Mouse (Mus musculus) forebrain, embryonic 15.5 days (tissue): ENCODE measurements around the gene Rnf26. TPM values are rescaled to one million over a fixed set of nuclear protein-coding genes. Genes with fewer than 3 reads are reported as not detected.

Experiments used
- ATAC-seq: fragments of 200-750 bp; cut with Nextera tagmentation; replicated peaks from 2 replicates; pipeline ENCODE4 v1.8.0; 2017; ENCODE audit warnings: mild to moderate bottlenecking, moderate TSS enrichment, moderate library complexity
- H3K27ac ChIP-seq: fragments of 300-500 bp; sonication (generic); replicated peaks from 2 replicates; pipeline ENCODE4 v1.5.1; 2015; ENCODE audit warnings: mild to moderate bottlenecking, inconsistent platforms
- H3K27me3 ChIP-seq: fragments of 300-500 bp; sonication (generic); 2 replicates; pipeline ENCODE4 v1.6.1; 2015; ENCODE audit warnings: inconsistent platforms
- H3K36me3 ChIP-seq: fragments of 300-500 bp; sonication (generic); 2 replicates; pipeline ENCODE4 v1.6.1; 2015; ENCODE audit warnings: mild to moderate bottlenecking, inconsistent platforms
- H3K4me1 ChIP-seq: fragments of 300-500 bp; sonication (generic); 2 replicates; pipeline ENCODE4 v1.6.1; 2015; ENCODE audit warnings: inconsistent platforms
- H3K4me2 ChIP-seq: fragments of 300-500 bp; sonication (generic); replicated peaks from 2 replicates; pipeline ENCODE4 v1.6.1; 2015; ENCODE audit warnings: mild to moderate bottlenecking, inconsistent platforms
- H3K4me3 ChIP-seq: fragments of 300-500 bp; sonication (generic); 2 replicates; pipeline ENCODE4 v1.5.1; 2015; ENCODE audit warnings: mild to moderate bottlenecking, inconsistent platforms
- H3K9ac ChIP-seq: fragments of 300-500 bp; sonication (generic); replicated peaks from 2 replicates; pipeline ENCODE4 v1.6.1; 2015; ENCODE audit warnings: mild to moderate bottlenecking, inconsistent platforms
- H3K9me3 ChIP-seq: fragments of 300-500 bp; sonication (generic); 2 replicates; pipeline ENCODE4 v1.6.1; 2016; ENCODE audit warnings: inconsistent platforms
- WGBS: fragments of 180-500 bp; shearing (Covaris S2); methylation state at CpG from one replicate; pipeline ENCODE4 v1.1.7; 2015; ENCODE audit warnings: mixed read lengths; 5-methylcytosine and 5-hydroxymethylcytosine counted together
- polyA plus RNA-seq: library from polyadenylated mRNA; unstranded; fragments of >200 nt; fragmentation: Nextera tagmentation; extraction: Ambion mirVana; gene quantifications from 2 replicates; pipeline ENCODE4 v1.2.1, GENCODE M21; 2015

Rnf26 gene
- polyA plus RNA-seq, 1 experiment from 2014 or later, result 40.1 TPM

DNA sequence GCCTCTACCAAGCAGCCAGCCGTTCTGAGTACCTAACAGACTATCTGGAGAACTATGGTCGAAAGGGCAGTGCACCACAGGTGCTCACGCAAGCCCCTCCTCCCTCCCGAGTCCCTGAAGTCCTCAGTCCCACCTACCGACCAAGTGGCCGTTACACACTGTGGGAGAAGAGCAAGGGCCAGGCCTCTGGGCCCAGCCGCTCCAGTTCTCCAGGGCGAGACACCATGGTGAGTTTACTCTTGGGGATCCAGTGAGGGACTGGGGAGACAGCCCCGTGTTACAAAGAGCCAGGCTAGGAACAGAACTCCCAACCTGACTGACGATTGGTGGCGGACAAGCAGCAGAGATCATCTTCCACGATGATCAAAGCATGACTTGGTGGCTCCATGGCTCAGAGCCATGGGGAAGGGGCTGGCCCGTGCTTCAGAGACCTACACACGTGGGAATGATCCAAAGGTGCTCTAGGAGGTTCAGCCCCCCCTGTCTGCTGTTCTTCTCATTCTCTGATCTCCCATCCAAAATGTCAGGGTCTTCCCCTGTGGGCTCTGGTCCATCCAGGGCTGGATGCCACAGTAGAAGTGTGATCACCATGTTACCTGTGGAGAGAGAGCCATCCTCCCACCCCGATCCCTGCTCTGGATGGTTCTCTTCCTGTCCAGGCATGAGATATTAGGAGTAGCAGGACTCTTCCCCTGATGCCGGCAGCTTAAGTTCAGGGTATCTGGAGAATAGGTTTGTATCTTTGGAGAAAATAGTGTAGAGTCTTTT lies 37.1 kb downstream of the Rnf26 start:
- H3K9me3 ChIP-seq, result no peaks in the 10 kb centered on the region
- no peaks in the 10 kb centered on the region for H3K27me3 ChIP-seq
- ATAC-seq, result no peak
- WGBS, result 67% methylated on average over 16 of the region's 16 CpGs
- no peak overlapping the region for H3K4me2 ChIP-seq
- no peak overlapping the region for H3K9ac ChIP-seq
- H3K36me3 ChIP-seq, result no peaks in the 10 kb centered on the region
- no peak overlapping the region for H3K27ac ChIP-seq
- no peak overlapping the region for H3K4me3 ChIP-seq
- peaks cover 28% of the 10 kb centered on the region for H3K4me1 ChIP-seq

DNA sequence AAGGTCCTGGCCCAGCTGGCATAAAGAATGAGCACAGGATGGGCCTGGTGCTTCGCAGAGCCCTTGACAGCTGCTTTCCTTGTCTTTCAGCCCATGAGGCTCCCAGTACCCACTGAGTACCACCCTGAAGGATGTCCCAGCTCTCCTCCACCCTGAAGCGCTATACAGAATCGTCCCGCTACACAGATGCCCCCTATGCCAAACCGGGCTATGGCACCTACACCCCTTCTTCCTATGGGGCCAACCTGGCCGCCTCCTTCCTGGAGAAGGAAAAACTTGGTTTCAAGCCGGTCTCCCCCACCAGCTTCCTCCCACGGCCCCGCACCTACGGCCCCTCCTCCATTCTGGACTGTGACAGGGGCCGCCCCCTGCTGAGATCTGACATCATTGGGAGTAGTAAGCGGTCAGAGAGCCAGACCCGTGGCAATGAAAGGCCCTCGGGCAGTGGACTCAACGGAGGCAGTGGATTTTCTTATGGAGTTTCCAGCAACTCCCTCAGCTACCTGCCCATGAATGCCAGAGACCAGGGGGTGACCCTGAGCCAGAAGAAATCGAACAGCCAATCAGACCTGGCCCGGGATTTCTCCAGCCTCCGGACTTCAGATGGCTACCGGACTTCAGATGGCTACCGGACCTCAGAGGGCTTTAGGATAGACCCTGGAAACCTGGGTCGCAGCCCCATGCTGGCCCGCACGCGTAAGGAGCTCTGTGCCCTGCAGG lies 37.9 kb downstream of the Rnf26 start:
- Histone ChIP-seq H3K4me1 (peaks cover 23% of the 10 kb centered on the region), H3K27me3 (no peaks in the 10 kb centered on the region), H3K9ac (no peak overlapping the region), H3K4me2 (no peak overlapping the region), H3K27ac (no peak overlapping the region), H3K4me3 (no peak overlapping the region), H3K36me3 (no peaks in the 10 kb centered on the region), H3K9me3 (no peaks in the 10 kb centered on the region)
- 76% methylated on average over 24 of the region's 24 CpGs for WGBS
- ATAC-seq, result no peak

DNA sequence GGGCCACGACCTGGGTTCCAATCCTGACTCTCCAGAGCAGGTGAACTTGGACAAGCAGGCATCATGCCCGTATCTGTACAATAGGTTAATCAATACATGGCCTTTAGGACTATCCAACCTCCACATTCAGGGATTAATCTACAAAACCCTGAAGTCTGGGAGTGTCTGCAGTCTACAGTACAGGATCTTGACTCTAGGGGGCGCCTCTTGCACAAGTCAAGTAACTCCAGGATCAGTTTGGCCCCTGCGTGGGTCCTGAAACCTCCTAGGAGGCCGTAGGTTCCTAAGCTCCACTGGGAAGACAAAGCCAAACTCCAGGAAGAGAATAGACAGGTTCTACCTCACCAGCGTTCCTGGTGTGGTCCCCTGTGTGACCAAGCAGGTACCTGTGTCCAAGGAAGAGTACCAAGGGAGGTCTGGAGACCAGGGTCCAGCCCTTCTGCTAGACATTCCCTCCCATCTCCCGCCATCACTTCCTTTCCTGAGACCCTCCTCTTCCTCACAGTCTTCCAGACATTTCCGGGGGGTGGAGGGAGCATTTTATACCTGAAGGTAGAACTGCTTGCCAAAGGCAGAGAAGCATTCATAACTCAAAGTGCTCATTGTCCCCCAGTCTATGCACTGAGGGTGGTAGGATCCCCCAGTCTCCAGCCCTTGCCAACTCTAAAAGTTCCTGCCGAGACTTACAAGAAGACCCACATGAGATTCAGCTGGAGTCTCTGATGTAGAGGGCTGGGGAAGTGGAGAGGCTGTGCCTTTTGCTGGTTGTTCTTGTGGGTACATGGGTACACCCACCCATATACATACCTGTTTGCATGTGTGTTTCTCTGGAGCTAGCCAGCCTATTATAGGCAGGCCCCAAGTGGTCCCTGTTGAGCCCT lies 38.7 kb downstream of the Rnf26 start:
- Histone ChIP-seq H3K9ac (no peak overlapping the region), H3K4me3 (no peak overlapping the region), H3K4me2 (no peak overlapping the region), H3K27ac (no peak overlapping the region), H3K36me3 (no peaks in the 10 kb centered on the region), H3K9me3 (no peaks in the 10 kb centered on the region), H3K27me3 (no peaks in the 10 kb centered on the region), H3K4me1 (peaks cover 23% of the 10 kb centered on the region)
- ATAC-seq, result no peak
- WGBS, result 62% methylated on average over 9 of the region's 9 CpGs

DNA sequence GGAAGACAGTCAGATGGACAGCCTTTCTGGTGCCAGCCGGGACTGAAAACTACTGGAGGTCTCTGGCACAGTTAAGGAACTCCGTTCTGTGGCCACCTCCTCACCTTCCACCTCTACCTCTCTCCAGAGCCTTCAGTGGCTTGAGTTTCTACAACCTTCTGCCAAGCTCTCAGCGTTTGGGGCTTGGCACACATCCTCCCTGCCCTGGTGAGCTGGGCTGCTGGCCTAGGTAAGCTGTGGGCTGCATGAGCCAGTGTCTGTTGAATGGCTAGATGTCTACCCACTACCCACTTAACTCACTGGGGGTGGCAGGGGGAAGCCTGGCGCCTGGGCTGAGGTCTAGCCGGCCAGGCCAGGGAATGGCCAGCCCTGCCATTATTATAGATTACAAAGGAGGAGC lies 40.2 kb downstream of the Rnf26 start:
- Histone ChIP-seq H3K4me2 (no peak overlapping the region), H3K4me1 (peaks cover 13% of the 10 kb centered on the region), H3K4me3 (no peak overlapping the region), H3K27ac (no peak overlapping the region), H3K9ac (no peak overlapping the region), H3K27me3 (no peaks in the 10 kb centered on the region), H3K36me3 (no peaks in the 10 kb centered on the region), H3K9me3 (no peaks in the 10 kb centered on the region)
- ATAC-seq, result no peak
- 39% methylated on average over 5 of the region's 5 CpGs for WGBS

DNA sequence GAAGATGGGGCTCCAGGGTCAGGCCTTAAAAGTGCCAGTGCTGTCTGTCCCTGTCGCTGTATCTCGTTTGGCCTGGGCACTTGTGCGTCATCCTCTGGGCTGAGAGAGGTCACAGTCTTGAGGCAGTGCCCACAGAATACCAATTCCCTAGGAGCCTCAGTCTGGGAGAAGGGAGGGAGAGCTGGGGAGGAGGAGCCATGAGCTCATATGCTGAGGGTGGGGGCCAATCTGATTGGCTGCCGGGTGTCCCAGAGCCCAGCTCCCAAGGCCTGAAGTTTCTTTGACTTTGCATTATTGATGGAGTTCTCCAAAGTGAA lies 40.8 kb downstream of the Rnf26 start:
- H3K9ac ChIP-seq, result no peak overlapping the region
- peak overlapping the region; percentile 53; the same call in 1 of the 2 replicates for H3K27ac ChIP-seq
- H3K9me3 ChIP-seq, result no peaks in the 10 kb centered on the region
- H3K4me3 ChIP-seq, result no peak overlapping the region
- WGBS, result 21% methylated on average over 4 of the region's 4 CpGs
- H3K4me1 ChIP-seq, result peaks cover 13% of the 10 kb centered on the region
- no peaks in the 10 kb centered on the region for H3K27me3 ChIP-seq
- no peaks in the 10 kb centered on the region for H3K36me3 ChIP-seq
- no peak overlapping the region for H3K4me2 ChIP-seq
- ATAC-seq, result peak; percentile 47; the same call in 1 of the 2 replicates

DNA sequence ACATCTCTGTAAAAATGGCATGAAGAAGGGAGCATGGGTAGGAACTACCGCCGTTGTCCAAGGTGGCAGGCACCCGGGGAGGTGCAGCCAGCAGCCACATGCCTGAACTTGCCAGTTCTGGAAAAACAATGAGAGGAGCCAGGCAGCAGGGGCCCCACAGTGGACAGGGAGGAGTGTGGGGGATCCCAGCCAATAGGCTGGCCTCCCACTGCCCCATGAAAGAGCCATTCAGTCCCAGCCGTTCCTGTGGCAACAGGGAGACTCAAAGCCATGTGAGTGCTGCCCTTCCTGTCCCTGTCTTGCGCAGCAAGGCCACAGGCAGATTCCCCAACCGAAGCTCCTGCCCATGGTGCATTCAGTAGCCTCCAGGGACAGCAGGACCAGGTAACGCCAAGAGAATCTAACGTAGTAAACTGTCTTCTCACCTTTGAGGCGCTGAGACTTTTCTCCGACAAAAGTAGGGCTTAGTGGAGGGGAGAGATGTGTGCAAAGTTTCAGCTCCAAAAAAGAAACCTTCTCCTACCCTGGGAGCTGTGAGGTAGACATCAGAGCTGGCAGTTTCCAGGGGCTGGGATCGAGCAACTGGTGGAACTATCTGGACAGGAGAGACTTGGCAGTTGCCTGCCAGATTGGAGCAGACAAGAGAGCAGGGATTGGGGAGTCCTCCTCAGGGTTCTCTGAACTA lies 41.3 kb downstream of the Rnf26 start:
- no peak overlapping the region for H3K4me3 ChIP-seq
- H3K27ac ChIP-seq, result peak overlapping the region; percentile 53
- H3K36me3 ChIP-seq, result no peaks in the 10 kb centered on the region
- 0 out of 2 replicates have a peak overlapping the region, but pooled peaks have one; percentile 5 for H3K4me2 ChIP-seq
- WGBS, result 9% methylated on average over 11 of the region's 11 CpGs
- peaks cover 17% of the 10 kb centered on the region for H3K4me1 ChIP-seq
- H3K9me3 ChIP-seq, result no peaks in the 10 kb centered on the region
- ATAC-seq, result peak; percentile 39; the same call in 1 of the 2 replicates
- H3K9ac ChIP-seq, result no peak overlapping the region
- H3K27me3 ChIP-seq, result no peaks in the 10 kb centered on the region

DNA sequence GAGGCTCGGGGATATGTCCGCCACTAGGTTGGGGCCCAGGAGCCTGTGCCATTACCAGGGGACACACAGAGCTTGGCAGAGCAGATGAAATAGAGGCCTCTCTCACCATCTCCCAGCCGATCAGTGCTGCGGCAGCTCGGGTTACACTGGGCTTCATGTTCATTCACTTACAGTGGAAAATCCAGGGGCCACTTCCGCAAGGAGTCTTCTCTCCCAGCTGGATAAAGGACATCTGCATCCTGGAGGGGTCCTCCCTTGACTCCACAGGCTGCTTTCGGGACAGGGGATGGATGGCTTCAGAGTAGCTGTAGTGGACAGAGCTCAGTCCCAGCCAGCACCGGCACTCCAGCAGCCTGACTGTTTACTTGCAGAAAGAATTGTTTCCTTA lies 42.5 kb downstream of the Rnf26 start:
- Histone ChIP-seq H3K27ac (no peak overlapping the region), H3K4me3 (no peak overlapping the region), H3K36me3 (no peaks in the 10 kb centered on the region), H3K9me3 (no peaks in the 10 kb centered on the region), H3K4me1 (peaks cover 24% of the 10 kb centered on the region), H3K9ac (no peak overlapping the region), H3K27me3 (no peaks in the 10 kb centered on the region), H3K4me2 (no peak overlapping the region)
- WGBS, result 44% methylated on average over 8 of the region's 8 CpGs
- no peak for ATAC-seq

DNA sequence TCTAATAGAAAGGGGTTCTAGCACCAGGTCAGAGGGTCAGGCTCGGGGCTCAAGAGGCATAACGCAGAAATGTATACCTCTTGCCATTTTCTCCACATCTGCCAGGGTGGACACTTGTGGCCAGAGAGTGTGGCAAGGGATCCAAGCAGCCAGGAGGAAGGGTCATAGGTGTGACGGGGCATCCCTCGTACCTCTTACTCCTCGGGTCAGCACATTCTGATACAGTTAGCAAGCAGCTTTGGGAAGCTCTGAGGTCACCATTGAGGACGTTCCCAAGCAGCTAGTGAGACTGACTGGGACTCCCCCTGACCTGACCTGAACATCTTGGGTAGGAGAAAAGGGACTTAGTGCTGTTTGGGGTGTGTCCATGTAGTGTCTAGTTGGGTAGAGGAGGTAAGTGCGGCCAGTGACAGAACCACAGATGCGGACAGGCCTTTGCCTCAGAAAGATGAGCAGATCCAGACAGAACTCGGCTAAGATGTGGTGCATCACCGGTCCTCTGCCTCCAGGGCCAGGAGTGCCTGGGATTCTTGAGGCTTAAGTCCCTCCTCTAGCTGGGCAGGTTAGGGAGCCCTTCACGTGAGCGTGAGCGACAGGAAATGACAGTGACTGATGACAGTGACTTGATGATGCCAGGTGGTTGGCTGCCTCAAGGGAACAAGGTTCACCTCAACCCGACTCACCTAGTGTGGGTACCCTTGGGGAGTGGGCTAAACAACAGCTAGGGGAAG lies 43.0 kb downstream of the Rnf26 start:
- Histone ChIP-seq H3K36me3 (no peaks in the 10 kb centered on the region), H3K4me2 (no peak overlapping the region), H3K27me3 (no peaks in the 10 kb centered on the region), H3K9me3 (no peaks in the 10 kb centered on the region), H3K27ac (no peak overlapping the region), H3K4me3 (no peak overlapping the region), H3K4me1 (peaks cover 24% of the 10 kb centered on the region), H3K9ac (no peak overlapping the region)
- ATAC-seq, result no peak
- 79% methylated on average over 14 of the region's 14 CpGs for WGBS

DNA sequence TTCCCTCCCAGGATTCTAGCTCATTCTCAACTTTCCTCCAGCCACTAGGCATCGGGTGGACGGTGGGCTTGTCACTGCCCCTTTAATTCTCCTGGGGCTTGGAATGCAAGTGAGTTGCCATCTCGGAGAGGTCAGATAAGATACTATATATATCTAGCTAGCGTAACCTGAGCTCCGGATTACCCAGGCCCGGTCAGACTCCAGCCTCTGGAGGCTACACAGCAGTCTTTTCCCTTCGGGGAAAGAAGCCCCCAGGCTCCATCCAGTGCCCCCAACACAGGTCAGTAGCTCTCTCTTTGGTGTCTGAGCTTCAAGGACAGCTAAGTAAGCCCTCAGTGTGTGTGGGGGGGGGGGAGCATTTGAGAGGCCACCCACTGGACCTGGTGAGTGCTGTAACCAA lies 44.1 kb downstream of the Rnf26 start:
- H3K4me2 ChIP-seq, result no peak overlapping the region
- no peak overlapping the region for H3K9ac ChIP-seq
- H3K9me3 ChIP-seq, result no peaks in the 10 kb centered on the region
- no peak for ATAC-seq
- no peaks in the 10 kb centered on the region for H3K36me3 ChIP-seq
- WGBS, result 38% methylated on average over 7 of the region's 7 CpGs
- peaks cover 24% of the 10 kb centered on the region for H3K4me1 ChIP-seq
- H3K27ac ChIP-seq, result no peak overlapping the region
- no peak overlapping the region for H3K4me3 ChIP-seq
- H3K27me3 ChIP-seq, result no peaks in the 10 kb centered on the region

DNA sequence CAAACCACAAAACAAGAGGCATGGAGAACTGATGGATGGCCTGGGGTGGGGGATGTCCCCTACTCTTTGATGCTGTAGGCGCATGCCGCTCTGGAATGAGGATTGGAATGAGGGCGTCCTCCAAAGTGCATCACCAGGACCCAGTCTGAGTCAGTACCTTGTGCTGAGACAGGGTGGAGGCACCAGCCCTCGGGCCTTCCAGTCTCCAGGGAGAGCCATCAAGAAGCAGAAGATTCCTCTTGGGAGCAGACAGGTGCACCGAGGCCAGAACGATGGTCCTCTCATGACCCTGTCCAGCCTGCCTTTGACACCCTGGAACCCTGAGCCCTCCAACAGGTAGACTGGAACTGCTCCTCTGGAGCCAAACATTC lies 45.4 kb downstream of the Rnf26 start:
- no peaks in the 10 kb centered on the region for H3K36me3 ChIP-seq
- H3K4me2 ChIP-seq, result no peak overlapping the region
- no peak for ATAC-seq
- H3K27me3 ChIP-seq, result no peaks in the 10 kb centered on the region
- no peaks in the 10 kb centered on the region for H3K9me3 ChIP-seq
- H3K9ac ChIP-seq, result no peak overlapping the region
- no peak overlapping the region for H3K27ac ChIP-seq
- no peak overlapping the region for H3K4me3 ChIP-seq
- H3K4me1 ChIP-seq, result peaks cover 24% of the 10 kb centered on the region
- WGBS, result 85% methylated on average over 6 of the region's 6 CpGs

DNA sequence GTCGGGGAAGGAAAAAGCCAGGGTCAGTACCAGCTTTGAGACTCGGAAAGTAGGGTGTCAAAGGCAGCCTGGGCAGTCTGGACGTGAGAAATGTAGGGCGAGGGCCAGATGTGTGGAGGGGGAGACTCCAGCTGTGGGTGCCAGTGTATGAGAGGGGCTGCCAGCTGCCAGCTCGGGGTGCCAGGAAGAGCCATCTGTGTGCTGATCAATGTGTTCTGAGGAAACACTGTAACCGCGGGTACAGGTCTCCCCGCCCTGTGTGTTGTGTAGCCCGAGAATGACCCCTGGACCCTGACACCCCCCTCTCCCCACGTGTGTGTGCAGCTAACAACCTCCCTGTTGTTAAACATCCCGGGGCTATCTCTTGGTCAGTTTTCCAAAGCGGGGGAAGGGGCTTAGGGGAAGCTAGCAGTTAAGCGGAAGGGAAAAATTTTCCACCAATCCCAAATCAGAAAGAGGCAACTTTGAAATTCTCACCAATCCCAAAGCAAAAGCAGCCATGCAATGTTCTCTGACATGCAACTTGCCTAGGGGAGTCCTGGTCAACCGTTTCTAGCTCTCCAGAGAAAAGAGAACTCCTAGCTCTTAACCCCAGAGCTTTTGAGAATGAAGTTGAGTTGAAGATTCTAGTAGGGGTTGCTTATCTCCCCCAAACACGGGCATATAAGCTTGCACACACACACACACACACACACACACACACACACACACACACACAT lies 45.9 kb downstream of the Rnf26 start:
- Histone ChIP-seq H3K27ac (no peak overlapping the region; the same call in 1 of the 2 replicates), H3K36me3 (no peaks in the 10 kb centered on the region), H3K9ac (peak overlapping the region; percentile 53), H3K27me3 (no peaks in the 10 kb centered on the region), H3K4me1 (peaks cover 21% of the 10 kb centered on the region), H3K9me3 (no peaks in the 10 kb centered on the region), H3K4me2 (peak overlapping the region; percentile 95), H3K4me3 (peak overlapping the region; percentile 55)
- peak; percentile 72 for ATAC-seq
- 9% methylated on average over 15 of the region's 15 CpGs for WGBS
